Mouse (Mus musculus) kidney, embryonic 14.5 days (tissue): ENCODE data around the gene Pde5a. TPM values are rescaled to one million over a fixed set of nuclear protein-coding genes. Genes with fewer than 3 reads are reported as not detected.

Experiments used
- ATAC-seq: fragments of 200-750 bp; cut with Nextera tagmentation; 2 replicates; pipeline ENCODE4 v1.8.0; 2017; ENCODE audit warnings: moderate number of reproducible peaks, mild to moderate bottlenecking, moderate TSS enrichment, moderate library complexity; ENCODE audit not compliant: low FRiP score, low TSS enrichment
- H3K27ac ChIP-seq: fragments of 300-500 bp; sonication (generic); 2 replicates; pipeline ENCODE4 v1.5.1; 2014; ENCODE audit warnings: low read depth, mild to moderate bottlenecking, low read length, moderate library complexity, mixed read lengths
- H3K27me3 ChIP-seq: fragments of 300-500 bp; sonication (generic); 2 replicates; pipeline ENCODE4 v1.6.1; 2014; ENCODE audit warnings: mild to moderate bottlenecking, low read length; ENCODE audit not compliant: control insufficient read depth, insufficient read depth
- H3K36me3 ChIP-seq: fragments of 300-500 bp; sonication (generic); 2 replicates; pipeline ENCODE4 v1.6.1; 2014; ENCODE audit warnings: low read length, mixed read lengths; ENCODE audit not compliant: control insufficient read depth, insufficient read depth
- H3K4me1 ChIP-seq: fragments of 300-500 bp; sonication (generic); 2 replicates; pipeline ENCODE4 v1.6.1; 2014; ENCODE audit warnings: low read length, mixed read lengths; ENCODE audit not compliant: control insufficient read depth, insufficient read depth
- H3K4me2 ChIP-seq: fragments of 300-500 bp; sonication (generic); replicated peaks from 2 replicates; pipeline ENCODE4 v1.6.1; 2014; ENCODE audit warnings: low read depth, mild to moderate bottlenecking, low read length
- H3K4me3 ChIP-seq: fragments of 300-500 bp; sonication (generic); 2 replicates; pipeline ENCODE4 v1.5.1; 2014; ENCODE audit warnings: mild to moderate bottlenecking, low read length
- H3K9ac ChIP-seq: fragments of 300-500 bp; sonication (generic); 2 replicates; pipeline ENCODE4 v1.6.1; 2014; ENCODE audit warnings: low read depth, mild to moderate bottlenecking, low read length, moderate library complexity
- H3K9me3 ChIP-seq: fragments of 300-500 bp; sonication (generic); 2 replicates; pipeline ENCODE4 v1.6.1; 2016; ENCODE audit warnings: low read length; ENCODE audit not compliant: control insufficient read depth
- WGBS: fragments of 180-500 bp; shearing (Covaris S2); extraction: QIAGEN DNeasy Blood & Tissue Kit; methylation state at CpG from one replicate; pipeline ENCODE4 v1.1.7; 2014; 5-methylcytosine and 5-hydroxymethylcytosine counted together
- polyA plus RNA-seq: library from polyadenylated mRNA; unstranded; fragments of >200 nt; fragmentation: Nextera tagmentation; extraction: Ambion mirVana; gene quantifications from 2 replicates; pipeline ENCODE4 v1.2.1, GENCODE M21; 2014

Gene Pde5a
- polyA plus RNA-seq, 1 experiment from 2014 or later = 7.4 TPM

DNA sequence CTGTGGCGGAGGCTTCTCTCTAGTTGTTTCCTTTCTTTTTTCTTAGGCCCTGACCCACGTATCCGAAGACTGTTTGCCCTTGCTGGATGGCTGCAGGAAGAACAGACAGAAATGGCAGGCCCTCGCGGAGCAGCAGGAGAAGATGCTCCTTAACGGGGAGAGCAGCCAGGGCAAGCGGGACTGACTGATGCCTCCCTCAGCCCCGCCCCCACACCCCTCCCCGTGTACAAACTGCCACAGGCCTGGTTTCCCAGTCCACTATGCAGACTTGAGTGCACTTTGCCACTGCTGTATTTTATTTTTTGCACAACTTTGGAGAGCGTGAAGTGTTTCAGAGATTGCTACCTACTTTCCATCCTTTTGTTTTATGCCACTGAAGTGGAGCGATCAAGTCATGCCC lies 126.4 kb downstream of the Pde5a start:
- Histone ChIP-seq H3K9me3 (no peaks in the 10 kb centered on the region), H3K4me1 (no peaks in the 10 kb centered on the region), H3K36me3 (peaks cover 6% of the 10 kb centered on the region; the same call in 1 of the 2 replicates), H3K27me3 (no peaks in the 10 kb centered on the region), H3K4me3 (no peak overlapping the region), H3K27ac (no peak overlapping the region), H3K9ac (no peak overlapping the region), H3K4me2 (no peak overlapping the region)
- ATAC-seq = no peak
- 68% methylated on average over 11 of the region's 11 CpGs for WGBS

DNA sequence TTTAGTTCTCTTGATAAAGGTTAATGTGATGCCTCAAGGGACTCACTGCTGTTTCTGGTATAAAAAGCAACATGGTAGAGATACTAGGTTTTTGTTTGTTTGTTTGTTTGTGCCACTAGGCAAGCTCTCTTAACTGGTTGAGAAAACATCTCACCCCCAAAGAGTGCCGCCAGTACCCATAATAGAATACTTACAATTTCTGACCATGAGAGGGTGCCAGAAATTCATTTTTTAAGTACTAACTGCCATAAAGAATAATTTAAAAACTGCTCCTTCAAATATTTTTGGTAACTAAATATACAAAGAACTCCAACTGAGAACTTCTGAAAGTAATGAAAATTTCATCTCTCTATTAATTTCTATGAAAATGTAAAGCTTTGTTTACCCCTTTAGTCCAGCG lies 131.1 kb downstream of the Pde5a start:
- Histone ChIP-seq H3K27ac (no peak overlapping the region), H3K27me3 (no peaks in the 10 kb centered on the region), H3K4me1 (no peaks in the 10 kb centered on the region), H3K9ac (no peak overlapping the region), H3K4me2 (no peak overlapping the region), H3K4me3 (no peak overlapping the region), H3K36me3 (no peaks in the 10 kb centered on the region), H3K9me3 (no peaks in the 10 kb centered on the region)
- 81% methylated on average over 2 of the region's 2 CpGs for WGBS
- no peak for ATAC-seq

DNA sequence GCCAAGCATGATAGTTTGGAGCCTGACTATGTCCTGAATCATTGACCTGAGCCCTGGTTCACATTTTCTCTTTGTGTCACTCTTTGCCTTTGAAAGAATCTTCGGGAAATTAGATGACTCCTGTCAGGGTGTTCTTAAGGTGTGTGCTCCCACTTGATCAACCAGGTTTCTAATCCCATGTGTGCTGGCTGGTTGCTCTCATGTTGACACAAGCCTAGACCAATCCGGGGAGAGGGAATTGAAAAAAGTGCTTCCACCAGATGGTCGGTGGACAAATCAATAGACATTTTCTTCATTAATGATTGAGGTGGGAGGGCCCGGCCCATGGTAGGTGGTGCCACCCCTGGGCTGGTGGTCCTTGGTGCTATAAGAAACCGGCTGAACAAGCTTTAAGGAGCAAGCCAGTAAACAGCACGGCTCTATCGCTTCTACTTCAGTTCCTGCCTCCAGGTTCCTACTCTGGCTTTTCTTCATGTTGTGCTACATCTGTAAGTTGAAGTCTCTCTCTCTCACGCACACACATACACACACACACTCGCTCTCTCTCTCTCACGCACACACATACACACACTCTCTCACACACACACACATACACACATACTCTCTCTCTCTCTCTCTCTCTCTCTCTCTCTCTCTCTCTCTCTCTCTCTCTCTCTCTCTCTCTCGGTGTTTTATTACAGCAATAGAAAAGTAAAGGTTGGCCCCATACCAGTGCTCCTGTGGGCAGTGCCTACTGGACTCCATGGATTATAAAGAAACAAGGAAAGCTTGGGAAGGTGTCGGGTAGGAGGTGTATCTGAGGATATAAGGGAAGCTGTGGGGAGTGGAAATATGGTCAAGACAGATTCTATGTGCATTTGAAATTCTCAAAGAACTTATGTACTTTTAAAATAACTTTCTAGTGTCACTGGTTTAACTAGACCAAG lies 132.1 kb downstream of the Pde5a start:
- H3K9me3 ChIP-seq = no peaks in the 10 kb centered on the region
- no peak overlapping the region for H3K27ac ChIP-seq
- H3K4me2 ChIP-seq = no peak overlapping the region
- 81% methylated on average over 12 of the region's 12 CpGs for WGBS
- no peaks in the 10 kb centered on the region for H3K27me3 ChIP-seq
- H3K9ac ChIP-seq = no peak overlapping the region
- no peaks in the 10 kb centered on the region for H3K4me1 ChIP-seq
- no peak overlapping the region for H3K4me3 ChIP-seq
- H3K36me3 ChIP-seq = no peaks in the 10 kb centered on the region
- no peak for ATAC-seq

DNA sequence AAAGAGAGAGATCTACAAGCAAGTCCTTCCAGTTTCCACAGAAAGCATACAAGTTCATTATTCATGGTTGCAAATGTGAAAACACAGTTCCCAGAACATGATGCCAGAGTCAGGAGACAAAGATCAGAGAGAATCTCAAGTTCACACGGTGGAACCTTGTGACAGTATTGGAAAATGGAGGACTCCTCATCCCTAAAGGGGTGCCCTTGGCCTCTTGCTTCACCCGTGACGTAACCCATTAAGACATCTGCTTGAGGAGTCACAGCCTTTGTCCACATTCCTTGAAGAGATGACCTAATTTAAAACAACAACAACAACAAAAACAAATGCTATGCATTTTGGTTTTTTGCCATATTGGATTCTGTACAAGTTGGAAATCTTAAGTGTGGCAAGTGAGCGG lies 136.3 kb downstream of the Pde5a start:
- no peaks in the 10 kb centered on the region for H3K9me3 ChIP-seq
- no peak for ATAC-seq
- H3K27ac ChIP-seq = no peak overlapping the region
- H3K36me3 ChIP-seq = no peaks in the 10 kb centered on the region
- H3K4me3 ChIP-seq = no peak overlapping the region
- no peaks in the 10 kb centered on the region for H3K4me1 ChIP-seq
- no peak overlapping the region for H3K4me2 ChIP-seq
- no peak overlapping the region for H3K9ac ChIP-seq
- 80% methylated on average over 4 of the region's 4 CpGs for WGBS
- no peaks in the 10 kb centered on the region for H3K27me3 ChIP-seq

DNA sequence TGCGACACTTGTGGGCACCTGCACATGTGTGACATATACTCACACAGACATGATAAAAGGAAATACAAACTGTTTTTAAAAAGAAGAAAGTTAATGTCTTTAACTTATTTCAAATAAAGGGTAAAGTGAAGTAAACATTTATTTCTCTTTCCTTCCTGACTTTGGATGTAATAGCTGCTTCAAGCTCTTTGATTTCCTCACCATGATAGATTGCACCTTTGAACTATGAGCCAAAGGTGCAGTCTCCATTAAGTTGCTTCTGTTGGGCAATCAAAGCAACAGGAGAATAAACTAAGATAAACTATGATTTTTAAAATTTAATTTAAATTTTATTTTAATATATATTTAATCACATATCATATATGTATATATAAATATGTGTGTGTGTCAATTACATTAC lies 139.5 kb downstream of the Pde5a start:
- 100% methylated on average over 1 of the region's 1 CpGs for WGBS
- Histone ChIP-seq H3K36me3 (no peaks in the 10 kb centered on the region), H3K9ac (no peak overlapping the region), H3K4me1 (no peaks in the 10 kb centered on the region), H3K4me2 (no peak overlapping the region), H3K9me3 (no peaks in the 10 kb centered on the region), H3K27ac (no peak overlapping the region), H3K27me3 (no peaks in the 10 kb centered on the region), H3K4me3 (no peak overlapping the region)
- ATAC-seq = no peak

DNA sequence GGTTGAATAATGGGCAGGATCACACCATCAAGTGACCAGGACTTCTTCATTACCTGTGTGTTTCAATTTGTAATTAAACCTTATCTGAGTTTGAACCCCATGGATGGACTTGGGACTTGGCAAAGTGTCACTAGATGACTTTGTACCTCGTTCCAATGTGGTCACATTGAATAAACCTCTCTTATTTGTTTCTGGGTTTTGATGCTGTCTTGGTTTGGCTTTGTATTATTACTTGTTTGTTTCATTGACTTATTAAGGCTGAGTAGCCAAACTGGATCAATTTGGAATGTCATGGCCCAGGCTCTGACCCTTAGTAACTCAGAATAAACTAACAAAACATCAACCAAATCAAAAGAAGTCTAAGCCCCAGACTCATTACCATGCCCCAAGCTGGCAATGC lies 142.8 kb downstream of the Pde5a start:
- Histone ChIP-seq H3K4me2 (no peak overlapping the region), H3K36me3 (no peaks in the 10 kb centered on the region), H3K27me3 (no peaks in the 10 kb centered on the region), H3K27ac (no peak overlapping the region), H3K9ac (no peak overlapping the region), H3K4me1 (no peaks in the 10 kb centered on the region), H3K4me3 (no peak overlapping the region), H3K9me3 (no peaks in the 10 kb centered on the region)
- 80% methylated on average over 1 of the region's 1 CpGs for WGBS
- ATAC-seq = no peak

DNA sequence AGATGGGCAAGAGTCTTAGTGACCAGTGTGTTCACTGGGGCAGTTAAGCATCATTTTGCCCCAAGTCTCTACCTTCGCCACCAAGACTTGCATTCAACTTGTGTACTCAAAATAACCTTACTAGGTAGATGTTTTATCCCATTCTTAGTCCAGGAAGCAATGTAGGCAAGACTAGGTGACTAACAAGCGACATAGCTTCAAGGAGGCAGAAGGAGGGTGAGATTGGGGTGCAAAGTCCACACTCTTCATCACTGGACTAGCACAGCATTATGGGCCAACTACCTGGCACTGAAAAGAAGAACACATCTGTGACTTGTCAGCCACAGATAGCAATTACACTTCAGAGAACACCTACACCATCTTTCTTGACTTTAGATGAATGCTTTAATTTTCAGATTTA lies 148.1 kb downstream of the Pde5a start:
- no peaks in the 10 kb centered on the region for H3K36me3 ChIP-seq
- no peak overlapping the region for H3K4me2 ChIP-seq
- no peak overlapping the region for H3K27ac ChIP-seq
- WGBS = 87% methylated on average over 2 of the region's 2 CpGs
- ATAC-seq = no peak
- H3K4me1 ChIP-seq = no peaks in the 10 kb centered on the region
- no peak overlapping the region for H3K4me3 ChIP-seq
- H3K9ac ChIP-seq = no peak overlapping the region
- H3K27me3 ChIP-seq = no peaks in the 10 kb centered on the region
- H3K9me3 ChIP-seq = no peaks in the 10 kb centered on the region

DNA sequence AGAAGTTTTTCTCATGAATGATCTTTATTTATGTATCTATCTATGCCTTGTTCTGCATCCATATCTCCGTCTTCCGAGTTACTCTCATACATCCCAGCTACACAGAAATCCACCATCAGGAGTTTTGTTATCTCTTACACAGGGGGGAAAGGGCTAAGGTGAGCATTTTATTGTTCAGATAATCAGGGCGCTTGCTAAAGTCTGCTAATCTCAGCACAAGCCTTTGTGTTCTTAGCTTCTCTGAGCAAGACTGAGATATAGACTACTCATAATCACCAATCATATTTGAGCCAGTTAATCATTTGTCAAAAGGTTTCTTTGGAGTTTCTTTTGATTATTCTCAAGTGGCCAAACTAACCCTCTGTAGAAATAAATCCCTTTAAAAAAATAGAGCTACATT lies 148.8 kb downstream of the Pde5a start:
- no peak overlapping the region for H3K27ac ChIP-seq
- WGBS = 97% methylated on average over 3 of the region's 3 CpGs
- H3K9me3 ChIP-seq = no peaks in the 10 kb centered on the region
- no peaks in the 10 kb centered on the region for H3K4me1 ChIP-seq
- H3K36me3 ChIP-seq = no peaks in the 10 kb centered on the region
- no peak overlapping the region for H3K9ac ChIP-seq
- no peak overlapping the region for H3K4me2 ChIP-seq
- no peaks in the 10 kb centered on the region for H3K27me3 ChIP-seq
- no peak for ATAC-seq
- no peak overlapping the region for H3K4me3 ChIP-seq

DNA sequence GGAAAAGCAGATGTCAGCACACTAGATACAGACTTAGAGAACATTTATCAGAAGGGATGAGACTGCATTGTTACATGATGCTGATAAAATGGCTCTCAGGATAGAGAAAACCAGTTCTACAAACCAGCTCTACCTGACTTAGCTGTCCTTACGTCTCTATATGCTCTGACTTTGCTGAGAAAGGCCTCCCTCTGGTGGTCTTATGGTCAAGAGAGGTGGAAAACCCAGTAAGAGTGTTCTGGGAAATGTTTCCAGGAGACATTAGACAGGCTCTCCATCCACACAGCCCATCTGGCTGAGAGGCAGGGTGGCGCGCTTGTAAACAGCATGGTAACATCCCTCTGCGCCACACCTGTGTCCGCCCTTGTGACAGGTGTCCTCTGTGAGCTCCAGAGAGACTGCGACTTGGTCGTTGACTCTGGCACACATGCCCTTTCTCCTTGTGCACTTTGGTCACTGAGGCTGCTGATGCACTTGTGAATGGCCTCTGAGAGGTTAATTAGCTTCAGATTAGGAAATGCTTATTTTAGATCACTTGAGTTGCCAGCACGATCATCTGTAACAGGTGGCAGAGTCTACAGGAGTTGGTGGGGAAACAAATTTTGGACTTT lies 150.1 kb downstream of the Pde5a start:
- Histone ChIP-seq H3K4me3 (no peak overlapping the region), H3K27me3 (no peaks in the 10 kb centered on the region), H3K36me3 (no peaks in the 10 kb centered on the region), H3K9me3 (no peaks in the 10 kb centered on the region), H3K27ac (no peak overlapping the region), H3K4me1 (no peaks in the 10 kb centered on the region), H3K4me2 (no peak overlapping the region), H3K9ac (no peak overlapping the region)
- no peak for ATAC-seq
- 87% methylated on average over 8 of the region's 8 CpGs for WGBS
